Mouse (Mus musculus): ENCODE measurements at regions not wholly inside any gene's neighbourhood (a gene's known extent, or its start where the extent isn't known, plus 50 kb on each side); places are given as distances from the start of the nearest gene placed in this dataset.

GRCm38 (mm10) chr7:95810096-95810495, 360.9 kb upstream of the Tenm4 start:
- DNase-seq (ENCODE audit: low spot score in 2 of 2), result no peak

DNA sequence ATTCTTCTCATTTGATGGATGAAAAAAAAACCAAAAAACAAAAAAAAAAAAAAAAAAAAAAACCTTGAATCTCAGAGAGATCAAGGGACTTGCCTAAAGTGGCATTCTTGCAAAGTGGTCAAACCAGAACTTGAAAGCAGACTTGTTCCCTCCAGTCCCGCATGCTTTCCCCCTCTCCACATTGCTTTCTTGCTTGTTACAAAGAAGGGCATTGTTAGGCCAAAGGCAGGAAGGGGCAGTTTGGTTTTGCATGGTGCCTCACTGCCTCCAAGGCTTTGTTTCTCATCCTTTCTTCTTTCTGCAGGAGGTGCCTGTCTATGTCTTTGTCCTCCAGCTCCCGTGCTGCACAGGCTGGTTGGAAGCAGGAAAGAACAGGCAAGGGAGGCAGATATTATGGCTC, 356.2 kb upstream of the Tenm4 start:
- no peak for DNase-seq (ENCODE audit: low spot score in 2 of 2)

- DNase-seq (ENCODE audit: low spot score in 2 of 2), result no peak
Measured at GRCm38 (mm10) chr7:95823539-95823938, 347.5 kb upstream of the Tenm4 start.

DNA sequence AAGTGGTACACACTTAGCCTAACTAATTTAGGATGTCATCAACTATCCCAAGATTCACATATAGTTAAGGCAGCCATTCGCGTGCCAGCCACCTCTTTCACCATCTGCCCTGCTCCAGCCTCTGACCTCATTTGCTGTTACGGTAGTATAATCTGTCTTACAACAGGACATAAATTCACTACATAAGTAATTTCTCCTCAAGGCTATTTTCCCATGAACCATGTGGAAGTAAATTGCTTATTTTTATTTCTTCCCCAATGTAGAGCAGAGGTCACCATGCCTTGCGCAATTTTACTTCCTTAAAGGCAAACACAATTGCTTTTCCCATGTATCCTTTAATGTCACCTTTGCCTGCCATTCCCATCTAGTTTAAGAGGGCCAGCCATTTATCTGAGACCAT, 341.2 kb upstream of the Tenm4 start:
- no peak for DNase-seq (ENCODE audit: low spot score in 2 of 2)

GRCm38 (mm10) chr7:95834236-95834919, 336.7 kb upstream of the Tenm4 start:
- DNase-seq (ENCODE audit: low spot score in 2 of 2), result no peak

GRCm38 (mm10) chr7:95840476-95840875, 330.6 kb upstream of the Tenm4 start:
- DNase-seq (ENCODE audit: low spot score in 2 of 2), result no peak

DNA sequence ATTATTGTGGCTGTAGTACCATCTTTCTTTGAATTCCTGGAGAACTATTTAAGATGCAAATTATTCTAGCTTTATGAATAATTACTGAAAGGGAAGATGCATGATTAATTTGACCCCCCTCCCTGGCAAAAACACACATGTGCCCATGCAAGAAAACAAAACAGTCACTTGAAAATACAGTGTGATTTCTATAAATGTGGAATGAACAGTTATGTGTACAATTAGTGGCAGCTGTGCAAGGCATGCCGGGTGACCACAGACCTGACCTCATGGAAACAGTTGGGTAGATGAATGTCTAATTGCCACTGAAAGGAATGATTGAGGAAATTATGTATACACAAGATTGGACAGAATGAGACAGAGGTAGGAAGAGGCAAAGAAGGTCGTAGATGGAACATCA, 321.2 kb upstream of the Tenm4 start:
- DNase-seq (ENCODE audit: low spot score in 2 of 2), result no peak

DNA sequence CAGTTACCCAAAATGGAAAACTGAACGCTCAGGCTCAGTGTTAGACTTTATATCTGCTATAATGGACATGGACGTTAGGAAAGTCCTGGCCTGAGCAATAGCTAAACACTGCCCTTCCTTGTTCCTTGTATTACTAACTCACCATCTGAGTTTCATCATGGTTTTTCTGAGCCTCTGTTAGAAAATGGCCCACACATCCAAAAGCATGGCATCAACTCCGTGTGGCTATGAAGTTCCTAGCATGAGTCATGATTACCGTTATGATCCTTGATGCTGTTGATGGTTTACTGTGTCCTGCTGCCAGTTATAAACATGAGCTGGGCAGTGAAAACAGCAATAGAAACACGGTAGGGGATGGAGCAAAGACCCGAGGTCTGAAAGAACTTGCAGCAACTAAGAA, 318.4 kb upstream of the Tenm4 start:
- DNase-seq (ENCODE audit: low spot score in 2 of 2), result no peak

DNA sequence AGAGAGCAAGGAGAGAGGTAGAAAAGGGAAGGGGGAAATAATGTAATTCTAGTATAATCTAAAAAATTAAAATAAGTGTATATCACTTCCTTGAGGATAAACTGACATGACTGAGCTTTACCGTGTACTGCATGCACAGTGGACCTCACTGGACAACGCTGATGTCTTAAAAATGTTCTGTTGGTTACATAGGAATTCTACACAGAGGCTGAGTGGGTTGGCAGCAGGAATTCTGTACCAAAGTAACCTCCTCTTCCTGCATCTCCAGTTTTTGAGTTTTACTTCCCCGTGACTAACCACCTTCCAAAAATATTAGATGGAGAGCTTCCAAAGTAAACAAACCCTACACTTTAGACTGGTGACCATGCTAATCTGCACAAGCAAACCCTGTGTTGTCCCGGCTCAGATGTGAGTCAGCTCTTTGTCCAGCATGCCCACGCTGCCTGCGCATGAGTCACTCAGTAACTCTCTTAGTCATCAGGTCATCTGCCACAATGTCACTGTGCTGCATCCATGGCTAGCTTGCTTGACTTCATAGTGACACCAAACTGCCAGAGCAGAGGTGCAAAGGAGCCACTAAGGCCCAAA, 317.7 kb upstream of the Tenm4 start:
- DNase-seq (ENCODE audit: low spot score in 2 of 2), result peak; percentile 45 to 52

DNA sequence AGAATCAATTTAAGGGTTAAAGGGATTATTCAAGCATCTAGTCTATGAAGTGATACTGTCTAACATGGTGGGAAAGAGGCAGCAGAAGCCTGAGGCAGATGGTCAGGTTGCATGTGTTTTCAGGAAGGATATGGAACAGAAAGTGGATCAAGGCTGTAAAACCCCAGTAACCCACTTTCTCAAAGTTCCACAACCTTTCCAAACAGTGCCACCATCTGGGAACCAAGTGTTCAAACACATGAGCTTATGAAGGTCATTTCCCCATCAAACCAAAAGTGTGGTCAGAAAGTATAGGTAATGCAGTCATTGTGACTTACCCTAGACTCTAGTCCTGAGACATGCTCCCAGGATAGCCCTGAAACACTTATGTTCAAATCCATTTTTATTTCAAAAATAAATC, 312.8 kb upstream of the Tenm4 start:
- DNase-seq (ENCODE audit: low spot score in 2 of 2), result peak in 1 of 2 experiments; percentile 26

GRCm38 (mm10) chr7:95864233-95864632, 306.8 kb upstream of the Tenm4 start:
- DNase-seq (ENCODE audit: low spot score in 2 of 2), result no peak

- DNase-seq (ENCODE audit: low spot score in 2 of 2), result no peak
Measured at GRCm38 (mm10) chr7:95865270-95865669, 305.8 kb upstream of the Tenm4 start.

- no peak for DNase-seq (ENCODE audit: low spot score in 2 of 2)
Measured at GRCm38 (mm10) chr7:95868753-95869152, 302.3 kb upstream of the Tenm4 start.

GRCm38 (mm10) chr7:95880576-95881267, 290.3 kb upstream of the Tenm4 start:
- DNase-seq (ENCODE audit: low spot score in 2 of 2), result no peak

DNA sequence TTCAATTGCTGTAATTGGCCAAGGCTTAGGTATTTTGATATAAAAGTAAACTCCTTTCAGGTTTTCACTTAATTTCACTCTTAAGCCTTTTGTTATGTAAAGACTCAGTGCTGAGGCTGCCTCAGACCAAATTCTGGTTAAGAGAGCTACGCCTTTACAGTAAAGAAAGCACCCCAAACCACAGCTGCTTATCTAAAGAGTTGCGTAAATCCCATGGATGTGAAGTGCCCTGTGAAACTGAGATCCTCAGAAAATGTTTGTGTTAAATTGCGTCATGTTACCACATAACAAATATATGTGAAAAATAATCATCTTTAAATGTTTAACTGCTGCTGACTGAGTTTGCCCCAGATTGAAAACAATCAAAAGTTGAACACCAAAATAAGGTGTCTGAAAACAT, 269.5 kb upstream of the Tenm4 start:
- no peak for DNase-seq (ENCODE audit: low spot score in 2 of 2)

DNA sequence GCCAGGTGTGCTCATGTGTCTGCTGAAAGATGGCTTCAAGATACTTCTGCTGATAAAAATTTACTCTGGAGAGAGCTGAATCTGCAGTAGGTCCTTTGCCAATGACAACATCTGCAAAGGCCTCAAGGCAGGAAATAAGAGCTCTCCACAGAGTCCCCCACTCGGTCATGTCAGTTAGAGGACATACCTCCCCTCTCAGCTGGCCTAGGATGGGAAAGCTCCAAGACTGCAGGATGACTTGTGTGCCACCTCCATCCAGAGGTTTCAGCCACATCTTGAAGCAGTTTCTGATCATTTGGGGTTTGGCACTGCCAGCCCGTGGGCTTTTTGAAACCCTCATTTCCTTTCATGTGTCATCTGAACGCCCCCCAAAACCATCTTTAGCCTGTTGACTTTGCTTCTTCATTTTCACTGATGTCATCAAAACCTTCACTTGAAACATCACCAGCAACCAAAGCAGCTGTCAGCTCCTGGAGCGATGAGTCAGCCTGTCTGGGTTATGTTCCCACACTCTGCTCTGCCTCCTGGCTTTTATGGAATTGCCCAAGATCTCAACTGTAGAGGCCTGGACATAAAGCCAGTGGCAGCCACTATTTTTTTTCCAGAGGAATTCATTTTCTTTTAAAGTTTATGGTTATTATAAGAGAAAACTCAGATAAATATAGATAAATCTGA, 256.5 kb upstream of the Tenm4 start:
- peak; percentile 46 to 57 for DNase-seq (ENCODE audit: low spot score in 2 of 2)

- DNase-seq (ENCODE audit: low spot score in 2 of 2), result no peak
Measured at GRCm38 (mm10) chr7:95919932-95920331, 251.1 kb upstream of the Tenm4 start.

GRCm38 (mm10) chr7:95924805-95925204, 246.2 kb upstream of the Tenm4 start:
- no peak for DNase-seq (ENCODE audit: low spot score in 2 of 2)

DNA sequence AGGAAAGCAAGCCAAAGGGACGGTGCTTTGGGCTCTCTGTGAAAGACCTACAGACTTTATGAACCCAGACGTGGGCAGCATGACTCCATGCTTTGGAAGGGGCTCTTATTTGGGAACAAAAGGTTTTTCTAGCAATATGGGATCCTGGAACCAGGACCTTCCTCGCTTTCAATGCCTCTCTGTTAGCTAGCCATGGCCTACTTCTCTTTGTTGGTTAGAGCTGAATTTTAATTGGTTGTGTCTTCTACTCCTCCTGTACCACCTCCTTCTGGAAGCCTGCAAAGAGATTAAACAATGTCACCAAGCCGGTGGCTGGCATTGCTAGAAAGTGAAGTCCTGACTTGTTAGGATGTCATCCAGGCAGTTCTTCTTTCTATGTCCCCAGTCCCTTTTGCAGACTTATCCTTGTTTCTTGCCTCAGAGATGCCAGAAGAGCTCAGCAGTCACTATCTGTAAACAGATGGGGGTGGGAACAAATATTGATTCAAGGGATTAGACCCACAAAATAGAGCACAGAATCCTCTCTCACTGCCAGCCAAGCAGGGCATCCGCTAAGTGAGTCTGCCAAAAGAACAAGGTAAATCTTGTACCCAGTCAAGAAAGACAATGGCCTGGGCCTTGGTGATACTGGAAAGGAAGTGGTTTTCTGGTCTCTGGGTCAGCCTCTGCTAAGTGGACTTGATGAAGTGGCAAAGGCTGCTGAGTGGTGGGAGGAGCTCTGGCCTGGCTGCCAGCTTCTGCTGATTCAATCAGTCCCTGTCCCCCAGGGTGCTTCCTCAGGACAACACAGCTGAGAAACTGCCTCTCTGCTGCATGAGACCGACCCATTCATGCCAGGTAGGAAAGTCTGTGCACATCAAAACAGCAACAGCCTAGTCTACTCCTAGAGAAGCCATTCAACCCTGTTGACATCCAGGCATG, 244.7 kb upstream of the Tenm4 start:
- no peak for DNase-seq (ENCODE audit: low spot score in 2 of 2)

DNA sequence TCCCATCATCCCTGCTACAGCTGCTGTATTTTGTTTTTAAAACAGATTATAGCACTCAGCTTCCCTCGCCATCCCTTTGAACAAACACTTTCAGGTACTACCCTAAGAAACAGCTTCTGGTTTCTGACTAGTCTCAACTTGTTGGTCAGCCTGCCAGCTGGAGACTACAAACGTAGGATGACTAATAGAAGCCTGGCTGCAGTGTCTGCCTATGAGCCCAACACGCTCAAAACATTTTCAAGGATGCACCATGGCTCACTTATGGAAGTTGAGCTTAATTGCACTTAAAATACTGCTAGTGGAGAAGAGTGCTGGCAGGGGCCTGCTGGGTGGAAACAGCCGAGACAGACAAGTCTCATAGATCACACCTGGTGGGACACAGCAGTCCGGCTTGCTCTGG, 234.4 kb upstream of the Tenm4 start:
- DNase-seq (ENCODE audit: low spot score in 2 of 2), result no peak

- DNase-seq (ENCODE audit: low spot score in 2 of 2), result no peak
Measured at GRCm38 (mm10) chr7:95943420-95943819, 227.6 kb upstream of the Tenm4 start.

GRCm38 (mm10) chr7:95952395-95952794, 218.7 kb upstream of the Tenm4 start:
- peak in 1 of 2 experiments; percentile 10 for DNase-seq (ENCODE audit: low spot score in 2 of 2)

Data from frontal cortex, postnatal 36 days (tissue).